Mouse (Mus musculus) lung, postnatal 0 days (tissue): ENCODE measurements around the gene Ugt1a10.

Experiments
- CTCF ChIP-seq: IDR thresholded peaks from 2 replicates; pipeline ENCODE4 v1.5.1; 2016; ENCODE audit warnings: antibody characterized with exemption, mild to moderate bottlenecking
- EP300 ChIP-seq: IDR thresholded peaks from 2 replicates; pipeline ENCODE4 v1.6.1; 2016; ENCODE audit warnings: antibody characterized with exemption, mild to moderate bottlenecking, control low read depth

- TF ChIP-seq CTCF (no peak), EP300 (no peak)
Measured at GRCm38 (mm10) chr1:88212341-88213045, 157.3 kb downstream of the Ugt1a10 start.
